In the genomic region with DNA sequence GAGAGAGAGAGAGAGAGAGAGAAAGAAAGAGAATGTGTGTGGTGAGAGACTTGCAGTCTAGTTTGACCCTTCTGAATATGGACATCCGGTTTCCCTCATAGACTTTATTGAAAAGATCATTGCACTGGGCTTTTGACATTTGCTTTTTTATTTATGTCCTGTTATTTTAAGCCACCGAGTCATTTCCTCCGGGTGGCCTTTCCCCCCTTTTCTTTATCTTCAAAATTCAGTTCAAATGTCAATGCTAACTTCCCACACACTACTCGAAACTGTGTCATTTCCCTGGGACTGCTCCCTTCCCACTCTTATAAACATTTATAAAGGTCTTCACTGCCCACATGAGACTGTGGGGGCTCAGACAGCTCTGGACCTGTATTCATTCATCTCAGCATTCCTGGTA, we compare ENCODE assay signal across 15 mouse cellular contexts.
DNase-seq lines count a peak whose midpoint lies in the region; ATAC-seq and TF ChIP-seq lines count a peak whose summit lies in the region.
"Had no signal": no experiment of that assay in that cellular context is flagged by ENCODE, and none has a peak within 500 bp of the region (broad histone marks: within the 10 kb centered on the region; RNA-seq: fewer than 3 reads in every experiment).

No protein-coding gene starts in this region.

- no peaks in the 10 kb centered on the region for H3K9me3 ChIP-seq in kidney, embryonic 15.5 days (replicated peaks)
- no peaks in the 10 kb centered on the region for H3K9me3 ChIP-seq in heart, embryonic 16.5 days (replicated peaks; ENCODE audit: control insufficient read depth, low read length)
- H3K9me3 ChIP-seq: forebrain, embryonic 15.5 days; limb, embryonic 13.5 days; midbrain, embryonic 13.5 days; neural tube, embryonic 15.5 days had no signal

- H3K27me3 ChIP-seq in heart, adult 2 months (ENCODE audit: control insufficient read depth, insufficient read depth, low read length): no peaks in the 10 kb centered on the region
- no peaks in the 10 kb centered on the region for H3K27me3 ChIP-seq in kidney, embryonic 15.5 days
- no peaks in the 10 kb centered on the region for H3K27me3 ChIP-seq in heart, embryonic 16.5 days (ENCODE audit: control insufficient read depth, insufficient read depth, low read length)
- H3K27me3 ChIP-seq: forebrain, embryonic 15.5 days; limb, embryonic 13.5 days; midbrain, embryonic 13.5 days; neural tube, embryonic 15.5 days had no signal

- no peaks in the 10 kb centered on the region for H3K79me2 ChIP-seq in heart, adult 2 months (replicated peaks; ENCODE audit: control insufficient read depth, insufficient read depth, low read length)

- 25% methylated on average over 4 of the region's 4 CpGs for WGBS in heart, adult 2 months
- 22% methylated on average over 4 of the region's 4 CpGs for WGBS in kidney, embryonic 15.5 days
- 42% methylated on average over 4 of the region's 4 CpGs for WGBS in heart, embryonic 16.5 days

- no peak for ATAC-seq in kidney, embryonic 15.5 days (replicated peaks; ENCODE audit: low FRiP score)
- ATAC-seq in heart, embryonic 16.5 days (replicated peaks; ENCODE audit: extremely low read depth, insufficient read depth, low FRiP score): no peak
- no peak for ATAC-seq in cerebellum, adult (ENCODE audit: insufficient number of reproducible peaks, low FRiP score, low TSS enrichment)
- ATAC-seq: activated CD4-positive, CD25-positive, alpha-beta regulatory T cell, adult 4 months; midbrain, embryonic 13.5 days had no signal

- H3K27ac ChIP-seq in heart, adult 2 months: peak overlapping the region; percentile 49
- peak overlapping the region; percentile 60 for H3K27ac ChIP-seq in kidney, embryonic 15.5 days
- H3K27ac ChIP-seq in heart, embryonic 16.5 days (ENCODE audit: low read length): 0 out of 2 replicates have a peak overlapping the region, but pooled peaks have one; percentile 11
- H3K27ac ChIP-seq: limb, embryonic 13.5 days; midbrain, embryonic 13.5 days; neural tube, embryonic 15.5 days had no signal

- no peak overlapping the region for H3K9ac ChIP-seq in heart, adult 2 months (ENCODE audit: low read depth, low read length)
- H3K9ac ChIP-seq in kidney, embryonic 15.5 days: no peak overlapping the region
- no peak overlapping the region for H3K9ac ChIP-seq in heart, embryonic 16.5 days (ENCODE audit: low read length)
- H3K9ac ChIP-seq: forebrain, embryonic 15.5 days; limb, embryonic 13.5 days; midbrain, embryonic 13.5 days; neural tube, embryonic 15.5 days had no signal

- TF ChIP-seq EP300 in heart, adult 2 months (IDR thresholded peaks at IDR 0.05; ENCODE audit: insufficient read depth, low read depth, low read length): no peak

- TF ChIP-seq CTCF in heart, adult 2 months (IDR thresholded peaks at IDR 0.05): peak; percentile 54

- H3K4me3 ChIP-seq in heart, adult 2 months: no peak overlapping the region
- H3K4me3 ChIP-seq in kidney, embryonic 15.5 days (replicated peaks): no peak overlapping the region
- no peak overlapping the region for H3K4me3 ChIP-seq in heart, embryonic 16.5 days (ENCODE audit: low read length)
- H3K4me3 ChIP-seq: forebrain, embryonic 15.5 days; limb, embryonic 13.5 days; midbrain, embryonic 13.5 days; neural tube, embryonic 15.5 days had no signal

- intact Hi-C loops in heart, adult 2 months (cut with DNase I): loop anchor here (5.0 kb wide), 2 partner anchors 151 to 166 kb away; no protein-coding TSS in a partner anchor
- intact Hi-C loops in heart, postnatal 36 days (cut with DNase I): loop anchor here (2.0 to 5.0 kb wide), 2 partner anchors 166 to 231 kb away; no protein-coding TSS in a partner anchor

- no peak overlapping the region for H3K4me2 ChIP-seq in kidney, embryonic 15.5 days
- no peak overlapping the region for H3K4me2 ChIP-seq in heart, embryonic 16.5 days (ENCODE audit: low read depth, low read length)
- H3K4me2 ChIP-seq: forebrain, embryonic 15.5 days; limb, embryonic 13.5 days; midbrain, embryonic 13.5 days; neural tube, embryonic 15.5 days had no signal

- no peak for TF ChIP-seq POLR2A in heart, adult 2 months (IDR thresholded peaks at IDR 0.05; ENCODE audit: insufficient read depth, low read depth, low read length)

- H3K4me1 ChIP-seq in heart, adult 2 months (ENCODE audit: control insufficient read depth, insufficient read depth, low read length): no peaks in the 10 kb centered on the region
- H3K4me1 ChIP-seq in kidney, embryonic 15.5 days: peaks cover 5% of the 10 kb centered on the region
- no peaks in the 10 kb centered on the region; the same call in 1 of the 2 replicates for H3K4me1 ChIP-seq in heart, embryonic 16.5 days (ENCODE audit: control insufficient read depth, insufficient read depth, low read length)
- H3K4me1 ChIP-seq: forebrain, embryonic 15.5 days had no signal

- 0 out of 2 replicates have a peak, but pooled peaks cover 1% of the 10 kb centered on the region for H3K36me3 ChIP-seq in heart, adult 2 months (ENCODE audit: control insufficient read depth, insufficient read depth, low read length)
- no peaks in the 10 kb centered on the region for H3K36me3 ChIP-seq in kidney, embryonic 15.5 days
- no peaks in the 10 kb centered on the region for H3K36me3 ChIP-seq in heart, embryonic 16.5 days (ENCODE audit: control insufficient read depth, insufficient read depth)
- H3K36me3 ChIP-seq: forebrain, embryonic 15.5 days; limb, embryonic 13.5 days; midbrain, embryonic 13.5 days; neural tube, embryonic 15.5 days had no signal

- peak in 1 of 2 experiments; percentile 5 for DNase-seq in heart, adult 2 months
- DNase-seq in heart, postnatal 36 days: no peak
- no peak for DNase-seq in kidney, adult 11 months
- DNase-seq in adrenal gland, adult 8-10 months: peak; percentile 11
- DNase-seq in right cerebral cortex, postnatal 4 days: no peak
- DNase-seq: cerebellum, adult 2 months; thymus, postnatal 25 days had no signal
